ENCODE assay signal across 27 mouse cellular contexts in genomic region chr4:13961303-13961860, GRCm38 (mm10).
DNase-seq lines count a peak whose midpoint lies in the region; ATAC-seq and TF ChIP-seq lines count a peak whose summit lies in the region.
"Had no signal": no experiment of that assay in that cellular context is flagged by ENCODE, and none has a peak within 500 bp of the region (broad histone marks: within the 10 kb centered on the region; RNA-seq: fewer than 3 reads in every experiment).

No protein-coding gene starts in this region.

- no peak for ATAC-seq in forebrain, postnatal 0 days
- ATAC-seq in forebrain, embryonic 12.5 days (ENCODE audit: low FRiP score): no peak
- no peak for ATAC-seq in kidney, embryonic 16.5 days (ENCODE audit: low FRiP score, low TSS enrichment)
- ATAC-seq in midbrain, embryonic 11.5 days (ENCODE audit: low FRiP score): no peak
- no peak for ATAC-seq in midbrain, embryonic 13.5 days
- ATAC-seq: forebrain, embryonic 14.5 days; hindbrain, postnatal 0 days; inflammation-experienced regulatory T-cells, adult 6 months; Patski had no signal

- no peak for TF ChIP-seq CTCF in forebrain, postnatal 0 days (IDR thresholded peaks at IDR 0.05; ENCODE audit: low read depth)

- no peak overlapping the region for H3K4me3 ChIP-seq in forebrain, postnatal 0 days (ENCODE audit: low read depth, low read length)
- no peak overlapping the region for H3K4me3 ChIP-seq in forebrain, embryonic 12.5 days (replicated peaks)
- H3K4me3 ChIP-seq in kidney, embryonic 16.5 days (ENCODE audit: low read length): no peak overlapping the region
- H3K4me3 ChIP-seq in midbrain, embryonic 11.5 days (ENCODE audit: low read depth, low read length): no peak overlapping the region
- H3K4me3 ChIP-seq in midbrain, embryonic 13.5 days (replicated peaks): no peak overlapping the region
- H3K4me3 ChIP-seq: embryonic facial prominence, embryonic 13.5 days; forebrain, embryonic 10.5 days; heart, embryonic 13.5 days had no signal

- H3K4me2 ChIP-seq in forebrain, postnatal 0 days (ENCODE audit: low read depth): no peak overlapping the region
- no peak overlapping the region for H3K4me2 ChIP-seq in forebrain, embryonic 12.5 days
- no peak overlapping the region for H3K4me2 ChIP-seq in kidney, embryonic 16.5 days (replicated peaks; ENCODE audit: low read depth, low read length)
- H3K4me2 ChIP-seq in midbrain, embryonic 11.5 days: no peak overlapping the region
- H3K4me2 ChIP-seq in midbrain, embryonic 13.5 days (replicated peaks): no peak overlapping the region
- H3K4me2 ChIP-seq: embryonic facial prominence, embryonic 13.5 days; heart, embryonic 13.5 days; hindbrain, embryonic 14.5 days had no signal

- 68% methylated on average over 2 of the region's 2 CpGs for WGBS in forebrain, postnatal 0 days
- 89% methylated on average over 2 of the region's 2 CpGs for WGBS in forebrain, embryonic 12.5 days
- WGBS in kidney, embryonic 16.5 days: 74% methylated on average over 2 of the region's 2 CpGs
- 91% methylated on average over 2 of the region's 2 CpGs for WGBS in midbrain, embryonic 11.5 days
- 100% methylated on average over 2 of the region's 2 CpGs for WGBS in midbrain, embryonic 13.5 days

- no peaks in the 10 kb centered on the region for H3K36me3 ChIP-seq in forebrain, postnatal 0 days (ENCODE audit: insufficient read depth)
- H3K36me3 ChIP-seq in forebrain, embryonic 12.5 days (replicated peaks): no peaks in the 10 kb centered on the region
- no peaks in the 10 kb centered on the region for H3K36me3 ChIP-seq in kidney, embryonic 16.5 days (ENCODE audit: insufficient read depth, low read length)
- no peaks in the 10 kb centered on the region for H3K36me3 ChIP-seq in midbrain, embryonic 11.5 days (ENCODE audit: control insufficient read depth, insufficient read depth, low read length)
- H3K36me3 ChIP-seq in midbrain, embryonic 13.5 days: no peaks in the 10 kb centered on the region
- H3K36me3 ChIP-seq: embryonic facial prominence, embryonic 13.5 days; forebrain, embryonic 10.5 days; G1E; heart, embryonic 13.5 days had no signal

- H3K27ac ChIP-seq in forebrain, postnatal 0 days (ENCODE audit: low read depth, low read length): no peak overlapping the region
- no peak overlapping the region for H3K27ac ChIP-seq in forebrain, embryonic 12.5 days
- H3K27ac ChIP-seq in kidney, embryonic 16.5 days (ENCODE audit: low read length): no peak overlapping the region
- H3K27ac ChIP-seq in midbrain, embryonic 11.5 days (ENCODE audit: low read depth, low read length): no peak overlapping the region
- H3K27ac ChIP-seq in midbrain, embryonic 13.5 days: no peak overlapping the region
- H3K27ac ChIP-seq: embryonic facial prominence, embryonic 13.5 days; forebrain, embryonic 10.5 days; heart, embryonic 13.5 days; hindbrain, embryonic 14.5 days; hindbrain, postnatal 0 days had no signal

- no peaks in the 10 kb centered on the region for H3K27me3 ChIP-seq in forebrain, postnatal 0 days (ENCODE audit: insufficient read depth, low read length)
- no peaks in the 10 kb centered on the region for H3K27me3 ChIP-seq in forebrain, embryonic 12.5 days
- H3K27me3 ChIP-seq in kidney, embryonic 16.5 days (ENCODE audit: insufficient read depth, low read length): no peaks in the 10 kb centered on the region
- H3K27me3 ChIP-seq in midbrain, embryonic 11.5 days (ENCODE audit: control insufficient read depth, insufficient read depth, low read length): no peaks in the 10 kb centered on the region
- no peaks in the 10 kb centered on the region for H3K27me3 ChIP-seq in midbrain, embryonic 13.5 days
- H3K27me3 ChIP-seq: CH12.LX; embryonic facial prominence, embryonic 13.5 days; heart, embryonic 13.5 days; Patski had no signal

- DNase-seq in forebrain, postnatal 0 days: peak; percentile 9
- DNase-seq in kidney, postnatal 10 days: peak; percentile 5
- peak; percentile 62 for DNase-seq in midbrain, embryonic 11.5 days (ENCODE audit: low spot score, missing footprints)
- DNase-seq: adrenal gland, postnatal 10 days; adrenal gland, postnatal 36 days; B cell, adult 2 months; cerebellum, adult 11 months; cerebellum, adult 2 months; cerebellum, adult 9-11 months; cerebellum, postnatal 25 days; gastrocnemius, postnatal 25 days; heart, adult 18-20 months; heart, postnatal 14 days; heart, postnatal 4 days had no signal

- H3K9ac ChIP-seq in forebrain, postnatal 0 days: no peak overlapping the region
- no peak overlapping the region for H3K9ac ChIP-seq in forebrain, embryonic 12.5 days
- H3K9ac ChIP-seq in kidney, embryonic 16.5 days (replicated peaks; ENCODE audit: low read length): no peak overlapping the region
- H3K9ac ChIP-seq in midbrain, embryonic 11.5 days (ENCODE audit: low read length): no peak overlapping the region
- H3K9ac ChIP-seq in midbrain, embryonic 13.5 days (replicated peaks): no peak overlapping the region
- H3K9ac ChIP-seq: embryonic facial prominence, embryonic 13.5 days; heart, embryonic 13.5 days; hindbrain, embryonic 14.5 days had no signal

- no peaks in the 10 kb centered on the region for H3K4me1 ChIP-seq in forebrain, postnatal 0 days (ENCODE audit: insufficient read depth)
- H3K4me1 ChIP-seq in forebrain, embryonic 12.5 days: peaks cover 2% of the 10 kb centered on the region; the same call in 1 of the 2 replicates
- H3K4me1 ChIP-seq in kidney, embryonic 16.5 days (ENCODE audit: insufficient read depth, low read length): no peaks in the 10 kb centered on the region
- no peaks in the 10 kb centered on the region for H3K4me1 ChIP-seq in midbrain, embryonic 11.5 days (ENCODE audit: control insufficient read depth, insufficient read depth, low read length)
- peaks cover 5% of the 10 kb centered on the region; the same call in 1 of the 2 replicates for H3K4me1 ChIP-seq in midbrain, embryonic 13.5 days (replicated peaks)

- H3K9me3 ChIP-seq in forebrain, postnatal 0 days (ENCODE audit: low read length): no peaks in the 10 kb centered on the region
- no peaks in the 10 kb centered on the region for H3K9me3 ChIP-seq in forebrain, embryonic 12.5 days
- H3K9me3 ChIP-seq in kidney, embryonic 16.5 days (ENCODE audit: low read length): no peaks in the 10 kb centered on the region
- H3K9me3 ChIP-seq in midbrain, embryonic 11.5 days (ENCODE audit: control insufficient read depth, low read length): no peaks in the 10 kb centered on the region
- H3K9me3 ChIP-seq in midbrain, embryonic 13.5 days: no peaks in the 10 kb centered on the region
- H3K9me3 ChIP-seq: embryonic facial prominence, embryonic 13.5 days; forebrain, embryonic 10.5 days; G1E; heart, embryonic 13.5 days had no signal

Comparison
In these comparisons a context has a peak if more than half of its experiments do, and no peak if none do; other contexts are left out.
1. DNase-seq: peak in every context shown above with its lines; median percentile 62 in midbrain, embryonic 11.5 days; 9 in forebrain, postnatal 0 days; 5 in kidney, postnatal 10 days.